Mouse (Mus musculus): ENCODE measurements around the gene Gng13. TPM values are rescaled to one million over a fixed set of nuclear protein-coding genes. Genes with fewer than 3 reads are reported as not detected.

Gng13 gene
- total and polyA plus RNA-seq, 3 experiments, result 1.1 to 1.4 TPM; not detected in 1

Small RNA genes within 50 kb of the gene (microRNA-seq; reads per million reads assigned to microRNA genes)
- 0 reads per million in 2 experiments for gene Gm25083

Other genes with a start within 250 kb of the Gng13 start
- 1 to 10 TPM in 1 of 2 experiments, under 1 TPM in 1; 0.97 to 1.0 TPM for gene Sstr5, start 219.9 kb upstream of the Gng13 start, total RNA-seq (2021)
- 0.36 and 0.54 TPM in 2 replicates for gene Sstr5, start 219.9 kb upstream of the Gng13 start, polyA plus RNA-seq (2012; rRNA removed)
- gene Sox8, start 146.5 kb upstream of the Gng13 start, total RNA-seq (2021), result 1 to 10 TPM in 1 of 2 experiments, under 1 TPM in 1; 0.83 to 1.5 TPM
- gene Sox8, start 146.5 kb upstream of the Gng13 start, polyA plus RNA-seq (2012; rRNA removed), result 1.6 and 2.8 TPM in 2 replicates
- gene Lmf1, start 138.1 kb upstream of the Gng13 start, total RNA-seq (2021), result 10 to 100 TPM; 40.4 to 42.6 TPM
- 30.3 and 35.8 TPM in 2 replicates for gene Lmf1, start 138.1 kb upstream of the Gng13 start, polyA plus RNA-seq (2012; rRNA removed)
- gene Chtf18, start 10.2 kb downstream of the Gng13 start, total RNA-seq (2021), result 1 to 10 TPM; 1.8 to 2.3 TPM
- 3.0 and 4.1 TPM in 2 replicates for gene Chtf18, start 10.2 kb downstream of the Gng13 start, polyA plus RNA-seq (2012; rRNA removed)
- 10 to 100 TPM; 10.3 to 14.6 TPM for gene Rpusd1, start 10.5 kb downstream of the Gng13 start, total RNA-seq (2021)
- 87.7 and 100 TPM in 2 replicates for gene Rpusd1, start 10.5 kb downstream of the Gng13 start, polyA plus RNA-seq (2012; rRNA removed)
- gene Mslnl, start 18.9 kb downstream of the Gng13 start, total RNA-seq (2021), result not detected
- gene Mslnl, start 18.9 kb downstream of the Gng13 start, polyA plus RNA-seq (2012; rRNA removed), result 0.18 and 0.26 TPM in 2 replicates
- gene Msln, start 37.2 kb downstream of the Gng13 start, total RNA-seq (2021), result 10 to 100 TPM in 1 of 2 experiments, 1 to 10 TPM in 1; 6.0 to 10.3 TPM
- 4.1 and 5.2 TPM in 2 replicates for gene Msln, start 37.2 kb downstream of the Gng13 start, polyA plus RNA-seq (2012; rRNA removed)
- 10 to 100 TPM; 31.0 to 31.2 TPM for gene Narfl, start 56.6 kb downstream of the Gng13 start, total RNA-seq (2021)
- 18.9 and 22.1 TPM in 2 replicates for gene Narfl, start 56.6 kb downstream of the Gng13 start, polyA plus RNA-seq (2012; rRNA removed)
- gene Haghl, start 68.5 kb downstream of the Gng13 start, total RNA-seq (2021), result 10 to 100 TPM; 16.6 to 33.7 TPM
- 67.2 and 70.8 TPM in 2 replicates for gene Haghl, start 68.5 kb downstream of the Gng13 start, polyA plus RNA-seq (2012; rRNA removed)
- gene Ccdc78, start 69.4 kb downstream of the Gng13 start, total RNA-seq (2021), result not detected
- gene Ccdc78, start 69.4 kb downstream of the Gng13 start, polyA plus RNA-seq (2012; rRNA removed), result 0.11 TPM in 2 replicates
- 10 to 100 TPM; 52.0 to 81.1 TPM for gene Fam173a, start 75.7 kb downstream of the Gng13 start, total RNA-seq (2021)
- 125 and 146 TPM in 2 replicates for gene Fam173a, start 75.7 kb downstream of the Gng13 start, polyA plus RNA-seq (2012; rRNA removed)
- 1 to 10 TPM in 1 of 2 experiments, not detected in 1; 1.2 TPM for gene AC134908.4, start 78.5 kb downstream of the Gng13 start, total RNA-seq (2021)
- gene AC134908.4, start 78.5 kb downstream of the Gng13 start, polyA plus RNA-seq (2012; rRNA removed), result 0.96 TPM in 1 of 2 replicates, not detected in the other
- 10 to 100 TPM; 16.8 to 33.1 TPM for gene Metrn, start 80.0 kb downstream of the Gng13 start, total RNA-seq (2021)
- 121 and 176 TPM in 2 replicates for gene Metrn, start 80.0 kb downstream of the Gng13 start, polyA plus RNA-seq (2012; rRNA removed)
- gene Fbxl16, start 91.9 kb downstream of the Gng13 start, total RNA-seq (2021), result 10 to 100 TPM; 26.6 to 54.4 TPM
- gene Fbxl16, start 91.9 kb downstream of the Gng13 start, polyA plus RNA-seq (2012; rRNA removed), result 60.7 and 90.6 TPM in 2 replicates
- gene Wdr24, start 106.5 kb downstream of the Gng13 start, total RNA-seq (2021), result 10 to 100 TPM; 19.1 to 20.8 TPM
- 29.5 and 38.3 TPM in 2 replicates for gene Wdr24, start 106.5 kb downstream of the Gng13 start, polyA plus RNA-seq (2012; rRNA removed)
- gene Jmjd8, start 111.7 kb downstream of the Gng13 start, total RNA-seq (2021), result 100 to 1,000 TPM in 1 of 2 experiments, 10 to 100 TPM in 1; 99.4 to 111 TPM
- gene Jmjd8, start 111.7 kb downstream of the Gng13 start, polyA plus RNA-seq (2012; rRNA removed), result 99.1 and 121 TPM in 2 replicates
- gene Stub1, start 116.2 kb downstream of the Gng13 start, total RNA-seq (2021), result 100 to 1,000 TPM; 149 to 184 TPM
- gene Stub1, start 116.2 kb downstream of the Gng13 start, polyA plus RNA-seq (2012; rRNA removed), result 224 and 236 TPM in 2 replicates
- gene Rhbdl1, start 120.1 kb downstream of the Gng13 start, total RNA-seq (2021), result 10 to 100 TPM in 1 of 2 experiments, 1 to 10 TPM in 1; 9.8 to 47.1 TPM
- 88.1 and 142 TPM in 2 replicates for gene Rhbdl1, start 120.1 kb downstream of the Gng13 start, polyA plus RNA-seq (2012; rRNA removed)
- 10 to 100 TPM; 14.0 to 16.3 TPM for gene Gm20683, start 124.6 kb downstream of the Gng13 start, total RNA-seq (2021)
- gene Gm20683, start 124.6 kb downstream of the Gng13 start, polyA plus RNA-seq (2012; rRNA removed), result 192 and 239 TPM in 2 replicates
- 100 to 1,000 TPM; 107 to 127 TPM for gene Rhot2, start 127.7 kb downstream of the Gng13 start, total RNA-seq (2021)
- 180 and 193 TPM in 2 replicates for gene Rhot2, start 127.7 kb downstream of the Gng13 start, polyA plus RNA-seq (2012; rRNA removed)
- 10 to 100 TPM; 13.9 to 15.1 TPM for gene Wdr90, start 144.3 kb downstream of the Gng13 start, total RNA-seq (2021)
- gene Wdr90, start 144.3 kb downstream of the Gng13 start, polyA plus RNA-seq (2012; rRNA removed), result 75.1 and 83.0 TPM in 2 replicates
- 100 to 1,000 TPM; 302 to 466 TPM for gene Mcrip2, start 151.6 kb downstream of the Gng13 start, total RNA-seq (2021)
- gene Mcrip2, start 151.6 kb downstream of the Gng13 start, polyA plus RNA-seq (2012; rRNA removed), result 1,490 and 1,757 TPM in 2 replicates
- gene Mettl26, start 157.9 kb downstream of the Gng13 start, total RNA-seq (2021), result 100 to 1,000 TPM in 1 of 2 experiments, 10 to 100 TPM in 1; 90.9 to 141 TPM
- 350 and 376 TPM in 2 replicates for gene Mettl26, start 157.9 kb downstream of the Gng13 start, polyA plus RNA-seq (2012; rRNA removed)
- 1 to 10 TPM in 1 of 2 experiments, under 1 TPM in 1; 0.52 to 2.1 TPM for gene Wfikkn1, start 163.7 kb downstream of the Gng13 start, total RNA-seq (2021)
- 2.1 and 2.5 TPM in 2 replicates for gene Wfikkn1, start 163.7 kb downstream of the Gng13 start, polyA plus RNA-seq (2012; rRNA removed)
- gene Rab40c, start 202.6 kb downstream of the Gng13 start, total RNA-seq (2021), result 10 to 100 TPM; 21.1 to 27.3 TPM
- gene Rab40c, start 202.6 kb downstream of the Gng13 start, polyA plus RNA-seq (2012; rRNA removed), result 52.1 and 68.8 TPM in 2 replicates
- gene Pigq, start 227.8 kb downstream of the Gng13 start, total RNA-seq (2021), result 100 to 1,000 TPM; 105 to 121 TPM
- gene Pigq, start 227.8 kb downstream of the Gng13 start, polyA plus RNA-seq (2012; rRNA removed), result 160 and 187 TPM in 2 replicates
- gene Nhlrc4, start 227.8 kb downstream of the Gng13 start, total RNA-seq (2021), result not detected
- gene Nhlrc4, start 227.8 kb downstream of the Gng13 start, polyA plus RNA-seq (2012; rRNA removed), result not detected in 2 replicates
- gene A930017K11Rik, start 235.4 kb downstream of the Gng13 start, total RNA-seq (2021), result not detected
- 0.13 TPM in 1 of 2 replicates, not detected in the other for gene A930017K11Rik, start 235.4 kb downstream of the Gng13 start, polyA plus RNA-seq (2012; rRNA removed)

All from adrenal gland, adult 2 months (tissue).